Mouse (Mus musculus) retina, postnatal 1 day (tissue): ENCODE results near the gene Wrap73.
A peak's percentile ranks its signal among the peaks of the same experiment; 100 is the strongest.

Experiments
- DNase-seq: peaks from one replicate; pipeline ENCODE4 v3.0.0-alpha.2; 2012

The Wrap73 gene

DNA sequence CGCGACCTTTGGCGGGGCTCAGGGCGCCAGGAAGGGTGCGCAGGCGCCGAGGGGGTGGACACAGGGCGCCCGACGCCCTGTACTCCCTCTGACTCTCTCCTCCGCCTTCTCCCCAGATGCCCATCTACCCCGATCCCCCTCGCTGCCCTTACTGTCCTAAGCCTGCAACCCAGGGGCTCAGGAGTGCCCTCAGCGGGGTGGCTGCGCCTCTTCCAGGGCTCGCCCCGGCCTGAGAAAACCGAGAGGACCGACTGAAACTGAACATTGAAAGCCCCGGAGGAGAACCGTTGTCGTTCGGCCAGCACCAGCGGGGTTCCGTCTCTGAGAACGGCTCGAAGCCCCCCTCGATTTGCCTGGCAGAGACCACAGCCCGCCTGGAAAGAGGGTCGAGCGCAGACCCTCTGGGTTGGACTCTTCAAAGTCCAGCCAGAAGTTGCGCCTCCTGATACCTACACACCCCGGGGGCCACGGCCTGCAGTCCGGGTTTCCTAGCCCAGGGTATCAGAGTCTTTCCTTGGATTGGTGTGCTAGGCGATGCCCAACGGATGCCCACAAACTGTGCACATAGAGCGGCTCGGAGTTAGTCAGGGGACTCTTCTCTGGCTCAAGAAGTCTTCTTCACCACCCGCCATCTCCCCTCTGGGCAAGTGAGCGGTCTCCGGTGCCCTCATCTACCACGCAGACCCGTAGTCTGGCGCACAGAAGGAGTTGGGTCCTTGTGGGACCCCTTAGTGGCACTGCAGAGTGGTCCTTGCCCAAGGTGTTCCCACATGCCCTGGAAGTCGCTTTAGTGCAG is 1.8 kb upstream of the Wrap73 start:
- peak; percentile 37 for DNase-seq

DNA sequence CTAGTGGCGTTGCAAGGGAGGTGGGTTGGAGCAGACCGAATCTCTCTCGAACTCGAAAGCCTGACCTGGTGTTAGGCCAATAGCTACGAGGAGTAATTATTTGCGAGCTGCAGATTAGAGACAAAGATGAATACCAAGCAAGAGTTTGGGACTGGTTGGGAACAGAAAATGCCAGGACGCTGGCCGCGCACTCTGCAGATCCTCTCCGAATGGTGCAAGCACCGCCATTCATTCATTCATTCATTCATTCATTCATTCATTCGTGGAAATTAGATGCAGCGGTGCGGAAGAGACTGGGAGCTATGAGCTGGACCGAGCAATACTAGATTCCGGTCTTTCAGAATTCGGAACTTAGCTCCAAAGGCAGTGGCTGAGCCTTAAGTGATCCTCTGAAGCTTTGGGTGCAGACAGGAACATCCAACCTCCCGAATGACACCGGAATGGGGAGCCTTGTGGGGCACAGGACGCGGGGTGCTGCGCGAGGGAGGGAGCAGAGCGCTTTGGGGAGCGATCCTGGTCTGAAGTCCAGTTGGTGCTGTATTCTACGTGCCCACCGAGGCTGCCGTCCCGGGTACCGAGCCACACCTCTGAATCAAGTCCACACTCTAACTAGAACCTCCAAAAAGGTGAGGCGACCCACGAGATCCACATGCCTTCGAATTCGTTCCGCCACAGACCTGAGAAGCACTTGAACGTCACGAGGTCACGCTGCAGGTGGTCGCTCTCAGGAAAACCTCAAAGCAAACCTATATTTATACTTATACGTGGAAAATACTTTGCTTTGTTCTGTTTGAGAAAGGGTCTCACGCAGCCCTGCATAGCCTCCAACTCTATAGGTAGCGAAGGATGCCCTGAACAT is 934 bp upstream of the Wrap73 start:
- DNase-seq = peak; percentile 34

DNA sequence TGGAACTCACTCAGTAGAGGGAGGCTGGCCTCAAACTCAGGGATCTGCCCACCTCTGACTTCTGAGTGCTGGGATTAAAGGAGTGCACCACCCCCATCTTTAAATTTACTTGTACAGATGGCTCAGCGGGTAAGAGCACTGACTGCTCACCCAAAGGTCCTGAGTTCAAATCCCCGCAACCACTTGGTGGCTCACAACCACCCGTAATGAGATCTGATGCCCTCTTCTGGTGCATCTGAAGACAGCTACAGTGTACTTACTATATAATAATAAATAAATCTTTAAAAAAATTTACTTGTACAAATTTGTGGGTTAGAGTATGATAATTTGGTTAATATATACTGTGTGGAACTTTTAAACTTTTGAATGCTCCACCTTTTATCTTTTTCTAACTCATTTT is 2.5 kb downstream of the Wrap73 start:
- DNase-seq = no peak

DNA sequence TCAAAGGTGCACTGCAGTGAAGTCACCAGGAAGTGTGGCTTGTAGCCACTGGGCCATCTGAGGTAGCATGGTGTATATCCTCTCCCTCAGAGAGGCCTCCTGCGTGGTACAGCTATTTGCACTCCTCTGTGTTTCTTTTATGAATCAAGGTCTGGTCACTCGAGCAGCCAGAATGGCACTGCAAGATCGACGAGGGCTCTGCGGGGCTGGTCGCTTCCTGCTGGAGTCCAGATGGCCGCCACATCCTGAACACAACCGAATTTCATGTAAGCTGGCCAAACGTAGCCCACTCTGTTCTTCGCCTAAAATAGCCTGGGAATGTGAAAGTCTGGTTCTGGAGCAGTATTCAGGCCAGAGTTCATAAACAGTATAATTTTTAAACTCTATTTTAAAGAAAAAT is 4.2 kb downstream of the Wrap73 start:
- DNase-seq = no peak

DNA sequence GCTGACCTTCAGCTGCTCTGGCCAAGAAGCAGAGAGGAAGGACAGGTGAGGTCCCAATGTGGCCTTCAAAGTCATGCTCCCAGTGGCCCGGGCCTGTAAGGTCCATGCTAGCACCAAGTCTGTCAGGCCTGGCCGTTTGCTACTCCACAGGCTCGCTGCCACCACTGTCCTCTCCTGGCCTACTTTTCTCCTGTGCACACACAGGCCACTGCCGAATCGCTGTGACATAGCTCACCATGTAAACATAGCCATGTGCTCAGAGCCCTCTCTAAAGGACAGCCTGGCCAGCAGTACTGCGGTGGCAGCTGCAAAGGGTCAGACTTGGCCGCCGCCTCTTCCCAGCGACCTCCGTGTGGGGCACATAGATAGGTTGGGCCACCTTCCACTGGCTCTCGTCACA is 11.9 kb downstream of the Wrap73 start:
- DNase-seq = no peak

DNA sequence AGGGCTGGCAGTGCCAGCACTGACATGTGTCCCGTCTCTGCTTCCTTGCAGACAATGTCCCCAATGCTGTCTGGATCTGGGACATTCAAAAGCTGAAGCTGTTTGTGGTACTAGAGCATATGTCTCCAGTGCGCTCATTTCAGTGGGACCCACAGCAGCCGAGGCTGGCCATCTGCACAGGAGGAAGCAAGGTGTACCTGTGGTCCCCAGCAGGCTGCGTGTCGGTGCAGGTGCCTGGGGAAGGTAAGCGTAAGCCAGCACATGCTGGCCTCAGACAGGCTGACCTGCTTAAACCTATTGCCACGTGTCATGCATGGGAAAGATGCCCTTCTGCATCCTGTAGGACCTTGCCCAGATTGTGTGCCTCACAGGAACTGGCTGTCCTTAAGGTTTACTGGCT is 13.9 kb downstream of the Wrap73 start:
- DNase-seq = no peak

DNA sequence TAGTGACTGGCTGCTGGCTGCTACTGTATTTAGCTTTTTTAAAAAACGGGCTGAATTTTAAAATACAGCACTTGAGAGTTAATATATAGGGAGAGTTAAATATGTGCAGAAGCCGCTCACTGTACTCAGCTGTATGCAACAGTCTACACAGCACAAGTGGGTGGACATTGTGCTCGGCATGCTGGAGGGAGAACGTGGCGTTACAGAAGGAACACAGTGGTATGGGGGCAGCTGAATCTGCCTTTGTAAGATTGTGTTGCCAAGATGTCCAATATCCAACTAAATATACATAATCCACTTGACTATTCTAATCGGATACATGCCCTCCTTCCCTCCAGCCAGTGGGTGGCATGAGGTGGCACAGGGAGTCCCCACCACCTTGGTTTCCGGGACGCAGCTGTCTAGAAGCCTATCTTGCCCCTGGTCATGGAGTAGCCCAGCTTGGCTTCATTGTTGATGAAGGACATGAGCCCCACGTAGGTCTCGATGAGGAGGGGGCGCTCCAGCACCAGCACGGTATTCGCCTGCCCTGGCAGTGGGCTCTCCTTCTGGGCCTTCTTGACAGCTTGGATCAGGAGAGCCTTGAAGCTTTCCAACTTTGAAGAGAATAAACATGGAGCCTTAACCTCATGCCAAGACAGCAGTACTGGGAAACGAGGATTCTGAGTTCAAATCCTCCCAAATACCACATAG is 15.9 kb downstream of the Wrap73 start:
- DNase-seq = no peak

DNA sequence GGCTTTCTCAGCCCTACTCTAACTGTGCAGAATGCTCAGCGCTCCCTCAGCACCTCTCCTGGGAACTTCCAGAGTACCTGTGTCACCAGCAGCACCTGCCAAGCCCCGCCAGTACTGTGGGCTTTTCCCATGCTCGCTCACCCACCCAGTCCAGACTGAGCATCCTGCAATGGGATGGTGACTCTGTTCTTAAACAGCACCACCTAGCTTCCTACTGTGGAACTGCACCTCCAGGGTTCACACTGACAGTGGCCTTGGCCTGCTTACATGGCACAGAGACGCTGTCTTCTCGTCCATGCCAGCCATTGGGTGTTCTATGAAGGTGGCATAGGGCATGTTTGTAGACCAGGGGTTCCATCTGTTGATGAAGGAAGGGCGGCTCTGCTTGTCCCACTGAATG is 16.8 kb downstream of the Wrap73 start:
- DNase-seq = peak; percentile 92

DNA sequence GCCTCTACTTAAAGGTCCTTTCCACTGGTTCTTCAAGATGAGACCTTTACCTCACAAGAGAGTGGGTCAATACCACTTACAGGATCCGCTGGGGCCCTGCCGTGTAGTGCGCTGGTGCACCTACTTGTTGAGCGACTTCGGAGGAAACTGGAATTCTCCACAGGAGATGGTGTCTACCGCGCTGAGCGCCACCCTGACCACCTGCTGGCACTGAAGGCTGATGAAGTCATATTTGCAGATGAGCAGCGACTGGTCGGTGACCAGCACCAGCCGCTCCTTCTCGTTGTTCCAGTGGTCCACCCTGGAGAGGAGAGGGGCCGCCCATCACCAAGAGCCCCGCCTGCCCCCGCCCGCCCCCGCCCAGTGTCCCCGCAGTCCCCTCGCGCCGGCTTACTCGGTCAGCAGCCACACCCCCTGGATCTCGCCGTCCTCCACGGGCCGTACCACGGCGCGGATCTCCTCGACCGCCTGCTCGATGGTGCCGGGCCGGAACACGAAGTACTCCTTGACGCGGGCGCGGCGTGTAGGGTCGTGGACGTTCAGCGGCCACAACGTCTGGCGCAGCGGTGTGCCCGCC is 17.9 kb downstream of the Wrap73 start:
- DNase-seq = no peak

DNA sequence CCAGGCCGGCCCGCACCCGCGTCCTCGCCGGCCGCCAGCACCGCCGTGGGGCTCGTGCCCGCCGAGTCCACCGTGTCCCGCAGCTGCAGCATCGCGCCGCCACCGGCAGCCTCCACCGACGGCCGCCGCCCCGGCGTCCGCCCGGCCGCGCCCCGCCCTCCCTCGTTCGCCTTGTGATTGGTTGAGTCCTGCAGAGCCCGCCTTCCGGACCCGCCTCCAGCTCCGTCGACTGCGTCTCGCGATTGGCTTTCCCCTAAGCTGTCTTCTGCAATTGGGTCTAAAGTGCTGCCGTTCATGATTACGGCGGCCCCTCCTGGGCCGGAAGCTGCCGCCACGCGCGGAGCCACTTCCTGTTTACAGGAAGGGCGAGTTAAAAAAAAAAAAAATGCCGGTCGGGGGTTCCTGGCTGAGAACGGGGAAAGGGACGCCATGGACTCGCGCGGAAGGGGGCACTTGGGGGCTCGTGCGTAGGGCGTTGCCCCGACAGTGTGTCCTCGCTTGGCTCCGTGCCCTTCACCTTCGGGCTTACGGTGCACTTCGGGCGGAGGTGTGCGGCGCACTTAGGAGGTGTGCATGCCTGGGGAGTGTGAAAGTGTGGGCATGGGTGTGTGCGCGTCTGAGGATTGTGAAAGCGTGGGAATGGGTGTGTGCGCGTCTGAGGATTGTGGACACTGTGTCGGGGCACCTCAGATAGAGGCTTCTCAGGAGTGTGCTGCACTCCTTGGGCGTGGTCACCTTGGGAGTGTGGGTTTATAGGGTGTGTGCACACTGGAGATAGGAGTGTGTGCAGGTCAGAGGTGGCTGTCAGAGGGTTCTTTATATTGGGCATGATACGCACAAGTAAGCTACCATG is 18.6 kb downstream of the Wrap73 start, which contains the start of gene Tprgl:
TSS of gene Tprgl (minus strand) at position 129 of the 853 bp plus-strand sequence.
- DNase-seq = peak; percentile 98

DNA sequence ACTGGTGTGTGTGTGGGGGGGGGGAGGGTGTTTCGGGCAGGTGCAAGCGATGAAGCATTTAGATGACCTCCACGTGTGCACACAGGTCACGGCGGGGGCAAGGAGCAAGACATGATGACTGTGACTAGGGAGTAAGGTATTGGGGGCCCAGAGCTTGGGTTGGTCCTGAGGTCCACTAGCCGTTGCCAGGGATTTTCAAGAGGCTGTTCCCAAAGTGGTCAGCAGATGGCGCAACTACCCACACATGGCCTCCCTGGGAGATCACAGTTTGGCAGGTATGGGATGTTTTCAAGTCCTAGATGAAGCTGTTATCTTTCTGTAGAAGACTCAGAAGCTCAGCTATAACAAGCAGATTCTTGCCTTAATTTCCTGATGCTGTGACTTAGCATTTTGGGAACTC is 21.1 kb downstream of the Wrap73 start:
- peak; percentile 83 for DNase-seq

DNA sequence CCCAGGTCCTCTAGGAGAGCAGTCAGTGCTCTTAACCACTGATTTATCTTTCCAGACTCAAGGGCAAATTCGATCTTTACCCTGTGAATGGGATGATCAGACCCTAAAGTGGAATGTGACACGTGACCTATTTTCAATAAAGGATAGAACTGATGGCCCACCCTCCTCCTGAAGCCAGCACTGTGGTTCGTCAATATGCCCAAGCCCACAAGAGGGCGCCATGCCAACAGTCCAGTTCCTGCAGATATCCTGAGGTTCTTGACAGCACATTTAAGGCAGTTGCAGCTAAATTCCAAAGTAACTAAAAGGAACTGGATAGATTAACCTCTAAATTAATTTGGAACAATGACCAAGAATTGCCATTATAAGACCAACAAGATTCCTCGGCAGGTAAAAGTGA is 24.9 kb downstream of the Wrap73 start:
- DNase-seq = peak; percentile 65

DNA sequence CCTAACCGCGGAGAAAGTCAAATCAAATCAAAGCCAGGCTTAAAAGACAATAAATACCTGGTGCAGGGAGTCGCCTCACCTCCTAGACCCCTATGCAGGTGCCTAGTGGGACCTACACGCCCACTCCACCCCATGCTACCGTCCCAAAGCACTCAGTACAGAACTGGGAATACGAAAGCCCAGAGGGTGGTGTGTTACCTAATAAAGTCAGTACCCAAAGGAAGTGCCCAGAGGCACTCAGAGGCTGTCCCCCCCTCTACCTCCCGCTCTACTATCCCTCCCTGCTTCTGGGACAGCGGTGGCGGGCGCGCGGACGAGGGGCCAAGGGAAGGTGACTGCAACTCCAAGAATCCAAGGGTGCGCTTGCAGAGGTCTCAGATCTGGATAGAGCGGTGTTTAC is 27.8 kb downstream of the Wrap73 start:
- DNase-seq = no peak

DNA sequence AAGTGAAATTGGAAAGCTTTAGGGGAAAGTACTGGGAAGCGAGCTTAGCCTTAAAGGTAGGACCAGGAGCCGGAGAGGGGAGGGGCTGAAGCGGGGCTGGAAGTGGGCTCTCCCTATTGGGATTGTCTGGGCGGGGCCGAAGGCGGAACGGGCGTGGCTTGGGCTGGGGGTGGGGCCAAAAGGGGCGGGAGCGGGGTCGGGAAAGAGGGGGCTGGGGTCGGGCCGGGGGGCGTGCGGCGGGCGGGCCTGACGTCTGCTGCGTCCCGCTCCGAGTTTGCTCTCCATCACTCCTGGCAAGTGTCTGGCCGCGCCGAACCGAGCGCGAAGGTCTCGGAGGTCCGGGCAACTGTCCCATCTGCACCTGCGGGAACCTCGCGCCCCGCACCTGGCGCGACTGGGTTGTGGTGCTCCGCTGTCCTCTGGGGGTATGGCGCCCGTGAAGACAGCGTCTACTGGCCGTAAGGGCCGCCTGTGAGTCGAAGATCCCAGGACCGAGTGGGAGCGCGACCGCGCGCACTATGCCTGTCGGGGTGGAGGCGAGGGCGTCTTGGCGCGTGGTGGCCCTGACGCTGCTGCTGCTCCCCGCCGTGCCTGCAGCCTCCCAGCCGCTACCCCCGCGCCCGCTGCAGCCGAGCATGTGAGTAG is 28.5 kb downstream of the Wrap73 start, which contains the start of gene Megf6:
TSS of gene Megf6 (plus strand) at position 225 of the 645 bp plus-strand sequence.
- DNase-seq = peak; percentile 81

DNA sequence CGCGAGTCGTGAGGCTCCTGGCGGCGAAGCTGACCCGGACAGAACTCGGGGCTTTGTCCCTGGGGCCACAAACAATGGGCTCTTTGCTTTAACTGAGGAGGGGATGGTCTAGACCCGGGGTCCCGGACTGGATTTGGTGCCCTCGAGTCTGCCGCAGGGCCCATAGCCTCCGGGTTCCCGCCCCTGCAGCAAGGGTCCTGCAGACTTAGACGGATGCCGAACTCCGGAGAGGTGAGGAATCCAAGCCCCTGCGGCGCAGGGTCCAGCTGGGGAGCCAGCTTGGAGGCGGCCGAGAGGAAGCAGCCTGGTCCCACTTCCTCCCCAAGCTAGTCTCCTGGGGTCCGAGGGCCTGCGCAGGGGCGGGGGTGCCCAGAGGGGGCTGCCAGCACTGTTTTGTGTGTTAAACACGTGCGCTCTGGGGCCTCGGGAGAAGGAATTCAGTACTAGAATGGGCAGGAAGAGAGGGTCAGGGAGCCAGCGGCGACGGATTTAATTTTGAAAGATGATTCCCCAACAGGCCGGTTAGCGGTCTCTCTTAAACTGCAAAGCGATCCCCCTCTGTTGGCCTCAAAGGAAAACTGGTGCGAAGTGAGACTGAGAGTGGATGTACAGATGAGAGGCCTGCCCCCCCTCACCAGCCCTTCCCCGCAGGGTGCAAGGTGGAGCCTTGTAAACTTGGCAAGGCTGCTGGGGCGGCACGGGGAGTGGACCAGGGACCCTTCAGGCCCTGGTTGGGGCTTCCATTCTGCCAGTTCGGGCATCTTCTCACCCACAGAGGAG is 29.2 kb downstream of the Wrap73 start:
- peak; percentile 59 for DNase-seq

DNA sequence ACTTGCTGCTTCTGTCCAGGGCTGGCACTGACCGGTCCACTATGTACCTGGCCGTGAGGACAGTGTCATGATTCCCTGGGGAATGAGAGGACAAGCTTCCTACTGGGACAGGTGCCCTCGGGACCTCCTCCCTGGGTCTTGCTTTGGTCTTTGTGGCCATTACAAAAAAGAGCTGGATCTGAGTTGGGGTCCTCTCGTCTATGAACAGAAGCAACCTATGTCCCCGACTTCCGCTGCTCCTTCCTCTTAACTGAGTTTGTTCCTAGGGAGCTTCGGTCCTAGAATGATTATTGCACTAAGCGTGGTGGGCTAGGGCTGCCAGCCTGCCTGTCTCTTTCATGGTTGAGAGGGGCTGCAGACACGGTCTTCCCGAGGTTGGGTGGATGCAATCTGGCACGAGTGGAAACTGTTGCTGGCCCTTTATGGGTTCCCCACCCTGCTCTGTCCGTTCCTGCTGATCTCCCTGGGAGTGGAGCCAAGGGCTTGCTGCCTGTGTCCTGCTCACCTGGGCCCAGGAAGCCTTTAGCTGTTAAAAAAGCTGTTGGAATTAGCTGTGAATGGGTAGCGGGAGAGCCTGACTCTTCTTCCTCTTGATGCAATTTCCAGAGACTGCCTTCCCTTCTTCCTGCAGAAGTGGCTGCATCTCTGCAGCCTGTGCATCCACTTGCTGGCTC is 29.9 kb downstream of the Wrap73 start:
- no peak for DNase-seq

DNA sequence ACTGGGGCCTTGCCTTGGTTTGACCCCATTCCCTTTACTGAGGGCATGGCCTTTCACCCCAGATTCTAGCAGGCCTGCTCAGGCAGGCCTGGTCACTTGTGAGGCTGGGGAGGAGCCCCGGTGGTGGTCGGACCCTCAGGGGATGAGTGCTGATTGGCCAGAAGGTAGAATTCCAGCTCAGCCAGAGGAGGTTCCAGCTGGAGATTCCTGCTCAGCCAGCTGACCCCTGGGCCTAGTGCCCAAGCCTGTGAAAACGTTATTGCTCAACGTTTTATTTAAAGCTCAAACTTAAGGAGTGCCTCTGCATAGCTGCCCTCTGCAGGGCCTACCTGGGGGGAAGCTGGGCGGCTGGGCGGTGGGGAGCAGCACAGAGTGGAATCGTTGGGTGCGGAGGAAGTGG is 35.1 kb downstream of the Wrap73 start:
- DNase-seq = no peak

DNA sequence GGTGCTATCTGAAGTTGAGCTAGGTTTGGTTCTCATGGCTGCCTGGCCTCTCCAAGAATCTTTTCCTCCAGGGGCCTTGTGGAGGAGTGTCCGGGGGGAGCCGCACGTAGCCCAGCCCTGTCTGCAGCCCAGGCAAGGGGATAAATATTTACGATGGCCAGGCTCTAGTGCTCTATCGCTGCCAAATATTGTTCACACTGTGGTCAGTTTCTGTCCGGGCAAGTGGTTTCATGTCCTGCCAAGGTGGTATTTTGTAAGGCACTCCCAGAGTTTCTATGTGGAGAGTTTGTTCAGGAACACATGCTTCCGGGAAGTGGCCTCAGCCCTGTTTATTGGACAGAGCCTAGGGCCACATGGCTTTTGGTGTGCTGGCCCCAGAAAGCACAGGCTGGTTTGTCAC is 38.8 kb downstream of the Wrap73 start:
- no peak for DNase-seq

DNA sequence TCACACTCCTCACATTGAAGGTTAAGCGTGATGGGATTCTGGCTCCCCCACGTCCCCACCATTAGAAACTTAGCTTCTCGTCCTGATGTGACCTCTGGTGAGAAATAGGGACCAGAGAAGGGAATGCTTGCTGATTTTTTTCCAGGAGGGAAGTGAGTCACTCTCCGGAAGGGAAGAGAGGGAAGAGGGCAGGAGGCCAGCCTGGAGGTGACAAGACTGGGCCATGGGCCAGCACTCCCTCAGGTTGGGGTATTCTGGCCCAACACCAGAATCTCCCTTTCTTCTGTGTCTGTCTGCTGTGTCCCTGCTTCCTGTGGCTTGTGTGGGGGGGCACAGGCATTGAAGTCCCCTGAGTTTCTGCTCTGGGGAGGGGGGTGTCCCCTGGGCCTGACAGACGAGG is 41.4 kb downstream of the Wrap73 start:
- DNase-seq = no peak

DNA sequence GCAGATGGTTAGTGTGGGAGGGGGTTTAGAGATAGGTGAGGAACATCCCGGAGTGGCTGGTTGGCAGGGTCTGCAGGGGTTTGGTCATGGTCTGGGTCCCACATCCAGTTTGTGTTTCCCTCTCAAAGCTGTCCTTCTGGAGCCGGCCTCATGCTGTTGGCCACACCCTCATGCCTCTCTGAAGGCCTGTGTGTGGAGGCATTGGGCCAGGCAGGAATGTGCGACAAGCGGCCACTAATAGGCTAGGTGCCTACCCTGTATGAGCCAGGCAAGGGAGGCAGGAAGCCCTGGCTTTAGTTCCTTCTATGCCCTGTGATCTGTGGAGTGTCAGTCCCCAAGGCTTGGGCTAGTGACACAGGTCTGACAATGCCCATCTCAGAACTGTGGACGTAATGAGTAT is 42.8 kb downstream of the Wrap73 start:
- DNase-seq = no peak
